Mouse (Mus musculus) forebrain, embryonic 11.5 days (tissue): Measurements from ENCODE around the gene Zmiz1. TPM values are rescaled to one million over a fixed set of nuclear protein-coding genes. Genes with fewer than 3 reads are reported as not detected.
A peak's percentile ranks its signal among the peaks of the same experiment; 100 is the strongest.

Experiments used
- ATAC-seq: fragments of 200-750 bp; cut with Nextera tagmentation; replicated peaks from 2 replicates; pipeline ENCODE4 v1.8.0; 2017; ENCODE audit warnings: moderate TSS enrichment; ENCODE audit not compliant: low FRiP score
- DNase-seq: peaks from one replicate; pipeline ENCODE4 v3.0.0-alpha.2; 2017; ENCODE audit warnings: low spot score
- H3K27ac ChIP-seq: fragments of 300-500 bp; sonication (generic); 2 replicates; pipeline ENCODE4 v1.5.1; 2014; ENCODE audit warnings: low read depth, low read length
- H3K27me3 ChIP-seq: fragments of 300-500 bp; sonication (generic); 2 replicates; pipeline ENCODE4 v1.6.1; 2014; ENCODE audit warnings: mild to moderate bottlenecking, low read length, mixed read lengths; ENCODE audit not compliant: control insufficient read depth, insufficient read depth
- H3K36me3 ChIP-seq: fragments of 300-500 bp; sonication (generic); 2 replicates; pipeline ENCODE4 v1.6.1; 2014; ENCODE audit warnings: mild to moderate bottlenecking, low read length, moderate library complexity, mixed read lengths; ENCODE audit not compliant: control insufficient read depth, insufficient read depth
- H3K4me1 ChIP-seq: fragments of 300-500 bp; sonication (generic); replicated peaks from 2 replicates; pipeline ENCODE4 v1.6.1; 2014; ENCODE audit warnings: low read length, mixed read lengths; ENCODE audit not compliant: control insufficient read depth, insufficient read depth
- H3K4me2 ChIP-seq: fragments of 300-500 bp; sonication (generic); 2 replicates; pipeline ENCODE4 v1.6.1; 2014; ENCODE audit warnings: low read depth, mild to moderate bottlenecking, low read length, moderate library complexity, mixed read lengths; ENCODE audit not compliant: severe bottlenecking
- H3K4me3 ChIP-seq: fragments of 300-500 bp; sonication (generic); 2 replicates; pipeline ENCODE4 v1.5.1; 2014; ENCODE audit warnings: low read depth, low read length
- H3K9ac ChIP-seq: fragments of 300-500 bp; sonication (generic); 2 replicates; pipeline ENCODE4 v1.6.1; 2014; ENCODE audit warnings: low read length
- H3K9me3 ChIP-seq: fragments of 300-500 bp; sonication (generic); 2 replicates; pipeline ENCODE4 v1.6.1; 2016; ENCODE audit warnings: low read length, mixed read lengths; ENCODE audit not compliant: control insufficient read depth
- WGBS: fragments of 180-500 bp; shearing (Covaris S2); extraction: QIAGEN DNeasy Blood & Tissue Kit; methylation state at CpG from one replicate; pipeline ENCODE4 v1.1.7; 2014; 5-methylcytosine and 5-hydroxymethylcytosine counted together
- polyA plus RNA-seq: library from polyadenylated mRNA; unstranded; fragments of >200 nt; fragmentation: Nextera tagmentation; extraction: Ambion mirVana; gene quantifications from 2 replicates; pipeline ENCODE4 v1.2.1, GENCODE M21; 2014

The Zmiz1 gene
- polyA plus RNA-seq, 1 experiment from 2014 or later = 71.2 TPM

- Histone ChIP-seq H3K9me3 (no peaks in the 10 kb centered on the region), H3K36me3 (no peaks in the 10 kb centered on the region; the same call in 1 of the 2 replicates), H3K4me1 (peaks cover 22% of the 10 kb centered on the region), H3K27ac (0 out of 2 replicates have a peak overlapping the region, but pooled peaks have one; percentile 14), H3K4me3 (no peak overlapping the region), H3K27me3 (no peaks in the 10 kb centered on the region), H3K9ac (no peak overlapping the region), H3K4me2 (no peak overlapping the region)
- peak; percentile 27; the same call in 1 of the 2 replicates for ATAC-seq
- WGBS = 30% methylated on average over 7 of the region's 7 CpGs
- DNase-seq = no peak
Measured at GRCm38 (mm10) chr14:25498367-25498766, 39.4 kb downstream of the Zmiz1 start.

- no peak overlapping the region for H3K4me2 ChIP-seq
Measured at GRCm38 (mm10) chr14:25499526-25499925, 40.5 kb downstream of the Zmiz1 start.

GRCm38 (mm10) chr14:25500511-25501120 lies 41.6 kb downstream of the Zmiz1 start:
- H3K27ac ChIP-seq = no peak overlapping the region
- DNase-seq (no peak), ATAC-seq (no peak)

More at GRCm38 (mm10) chr14:25499526-25499925, 40.5 kb downstream of the Zmiz1 start:
- H3K9me3 ChIP-seq = no peaks in the 10 kb centered on the region
- no peak overlapping the region for H3K27ac ChIP-seq
- H3K9ac ChIP-seq = no peak overlapping the region
- H3K36me3 ChIP-seq = no peaks in the 10 kb centered on the region; the same call in 1 of the 2 replicates
- H3K27me3 ChIP-seq = no peaks in the 10 kb centered on the region
- H3K4me1 ChIP-seq = peaks cover 22% of the 10 kb centered on the region
- H3K4me3 ChIP-seq = no peak overlapping the region
- 92% methylated on average over 3 of the region's 3 CpGs for WGBS
- ATAC-seq (no peak), DNase-seq (no peak)

GRCm38 (mm10) chr14:25501481-25501880 lies 42.5 kb downstream of the Zmiz1 start:
- H3K4me2 ChIP-seq = no peak overlapping the region
- no peaks in the 10 kb centered on the region for H3K9me3 ChIP-seq
- H3K27ac ChIP-seq = no peak overlapping the region
- DNase-seq = no peak
- 89% methylated on average over 5 of the region's 5 CpGs for WGBS
- no peak overlapping the region for H3K4me3 ChIP-seq
- H3K36me3 ChIP-seq = peaks cover 3% of the 10 kb centered on the region
- no peaks in the 10 kb centered on the region for H3K27me3 ChIP-seq
- no peak for ATAC-seq
- no peak overlapping the region for H3K9ac ChIP-seq
- H3K4me1 ChIP-seq = peaks cover 15% of the 10 kb centered on the region

More at GRCm38 (mm10) chr14:25500511-25501120, 41.6 kb downstream of the Zmiz1 start:
- no peak overlapping the region for H3K4me2 ChIP-seq
- H3K9ac ChIP-seq = no peak overlapping the region
- WGBS = 41% methylated on average over 3 of the region's 3 CpGs
- no peak overlapping the region for H3K4me3 ChIP-seq
- no peaks in the 10 kb centered on the region; the same call in none of the 2 replicates for H3K36me3 ChIP-seq
- no peaks in the 10 kb centered on the region for H3K27me3 ChIP-seq
- H3K4me1 ChIP-seq = peaks cover 22% of the 10 kb centered on the region
- H3K9me3 ChIP-seq = no peaks in the 10 kb centered on the region

GRCm38 (mm10) chr14:25502355-25502754 lies 43.4 kb downstream of the Zmiz1 start:
- H3K9me3 ChIP-seq = no peaks in the 10 kb centered on the region
- peaks cover 12% of the 10 kb centered on the region for H3K4me1 ChIP-seq
- H3K27me3 ChIP-seq = no peaks in the 10 kb centered on the region
- no peak overlapping the region for H3K9ac ChIP-seq
- no peak overlapping the region for H3K27ac ChIP-seq
- 94% methylated on average over 3 of the region's 3 CpGs for WGBS
- no peak overlapping the region for H3K4me2 ChIP-seq
- no peak overlapping the region for H3K4me3 ChIP-seq
- ATAC-seq (no peak), DNase-seq (no peak)
- peaks cover 3% of the 10 kb centered on the region for H3K36me3 ChIP-seq

- Histone ChIP-seq H3K27ac (no peak overlapping the region), H3K4me2 (no peak overlapping the region), H3K27me3 (no peaks in the 10 kb centered on the region), H3K4me3 (no peak overlapping the region), H3K36me3 (peaks cover 3% of the 10 kb centered on the region), H3K9ac (no peak overlapping the region), H3K4me1 (peaks cover 3% of the 10 kb centered on the region), H3K9me3 (no peaks in the 10 kb centered on the region)
- 89% methylated on average over 3 of the region's 3 CpGs for WGBS
- no peak for ATAC-seq
- no peak for DNase-seq
Measured at GRCm38 (mm10) chr14:25504241-25504640, 45.3 kb downstream of the Zmiz1 start.

GRCm38 (mm10) chr14:25505201-25505671 lies 46.3 kb downstream of the Zmiz1 start:
- ATAC-seq (no peak), DNase-seq (no peak)
- Histone ChIP-seq H3K9me3 (no peaks in the 10 kb centered on the region), H3K4me3 (no peak overlapping the region), H3K27ac (no peak overlapping the region), H3K4me2 (no peak overlapping the region), H3K36me3 (peaks cover 3% of the 10 kb centered on the region), H3K4me1 (peaks cover 3% of the 10 kb centered on the region), H3K27me3 (no peaks in the 10 kb centered on the region), H3K9ac (no peak overlapping the region)
- WGBS = 75% methylated on average over 6 of the region's 6 CpGs

GRCm38 (mm10) chr14:25508111-25508756 lies 49.2 kb downstream of the Zmiz1 start:
- no peaks in the 10 kb centered on the region for H3K27me3 ChIP-seq
- H3K4me3 ChIP-seq = no peak overlapping the region
- DNase-seq (no peak), ATAC-seq (no peak)
- H3K9ac ChIP-seq = no peak overlapping the region
- peaks cover 3% of the 10 kb centered on the region for H3K36me3 ChIP-seq
- no peak overlapping the region for H3K27ac ChIP-seq
- 89% methylated on average over 13 of the region's 13 CpGs for WGBS
- H3K9me3 ChIP-seq = no peaks in the 10 kb centered on the region
- H3K4me2 ChIP-seq = no peak overlapping the region
- peaks cover 13% of the 10 kb centered on the region for H3K4me1 ChIP-seq
